ENCODE assay signal across 8 mouse cellular contexts in the genomic region with DNA sequence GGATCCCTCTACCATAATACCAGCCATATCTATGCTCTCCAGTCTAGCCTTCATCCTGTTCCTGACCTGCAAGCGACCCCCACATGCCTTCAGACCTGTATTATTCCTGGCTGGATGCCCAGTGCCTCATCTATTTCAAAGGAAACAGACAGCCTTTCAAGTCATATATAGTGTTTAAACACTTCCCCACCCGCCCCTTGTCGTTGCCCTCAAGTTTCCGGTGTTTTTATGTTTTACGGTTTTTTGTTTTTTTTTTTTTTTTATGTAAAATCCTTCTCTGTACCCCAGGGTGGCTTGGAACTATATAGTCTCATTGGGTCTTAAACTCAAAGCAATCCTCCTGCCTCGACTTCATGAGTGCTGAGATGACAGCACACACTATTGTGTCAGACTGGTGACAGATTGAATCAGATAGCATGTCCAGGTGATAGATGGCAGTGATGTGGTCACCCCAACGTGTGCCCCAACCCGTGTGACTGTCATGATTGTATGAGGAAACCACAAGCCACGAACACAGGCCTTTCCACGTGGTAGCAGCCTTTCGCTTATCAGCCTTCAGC. TPM values are rescaled to one million over a fixed set of nuclear protein-coding genes. Genes with fewer than 3 reads are reported as not detected.
A peak's percentile ranks its signal among the peaks of the same experiment; 100 is the strongest.
DNase-seq lines count a peak whose midpoint lies in the region; ATAC-seq and TF ChIP-seq lines count a peak whose summit lies in the region.

No protein-coding gene starts in this region.

- H3K4me2 ChIP-seq in forebrain, embryonic 16.5 days (ENCODE audit: low read length), result peak overlapping the region; percentile 96; the same call in 1 of the 2 replicates
- H3K4me2 ChIP-seq in stomach, postnatal 0 days (replicated peaks; ENCODE audit: low read depth), result peak overlapping the region; percentile 92; the same call in 1 of the 2 replicates

- no peak for TF ChIP-seq CTCF in stomach, postnatal 0 days (IDR thresholded peaks at IDR 0.05; ENCODE audit: low read depth)

- no peak for TF ChIP-seq EP300 in stomach, postnatal 0 days (optimal IDR thresholded peaks at IDR 0.05)

- no peak for ATAC-seq in forebrain, embryonic 16.5 days
- no peak for ATAC-seq in stomach, postnatal 0 days (ENCODE audit: low FRiP score, low TSS enrichment)

- DNase-seq in right cerebral cortex, postnatal 10 days (ENCODE audit: low spot score in 2 of 2), result peak; percentile 39 to 55
- no peak for DNase-seq in right cerebral cortex, postnatal 14 days
- DNase-seq in liver, result peak; percentile 31
- DNase-seq in stomach, postnatal 0 days (ENCODE audit: low spot score), result no peak
- DNase-seq in adrenal gland, postnatal 4 days (ENCODE audit: low spot score in 2 of 2), result no peak
- no peak for DNase-seq in layer of hippocampus, adult 18-20 months (ENCODE audit: low spot score in 2 of 2)
- DNase-seq in cerebellum, adult 9-11 months, result no peak

- no peaks in the 10 kb centered on the region for H3K27me3 ChIP-seq in forebrain, embryonic 16.5 days (replicated peaks; ENCODE audit: control insufficient read depth, insufficient read depth, low read length)
- H3K27me3 ChIP-seq in stomach, postnatal 0 days (ENCODE audit: control insufficient read depth, insufficient read depth, low read length), result no peaks in the 10 kb centered on the region

- H3K4me3 ChIP-seq in forebrain, embryonic 16.5 days (replicated peaks; ENCODE audit: low read length), result no peak overlapping the region; the same call in 1 of the 2 replicates
- no peak overlapping the region for H3K4me3 ChIP-seq in stomach, postnatal 0 days (ENCODE audit: low read depth, low read length)

- H3K9me3 ChIP-seq in forebrain, embryonic 16.5 days (ENCODE audit: control insufficient read depth, low read length), result no peaks in the 10 kb centered on the region
- H3K9me3 ChIP-seq in stomach, postnatal 0 days (ENCODE audit: control insufficient read depth, low read length), result no peaks in the 10 kb centered on the region

- H3K4me1 ChIP-seq in forebrain, embryonic 16.5 days (replicated peaks; ENCODE audit: control insufficient read depth, insufficient read depth, low read length), result peaks cover 21% of the 10 kb centered on the region
- peaks cover 2% of the 10 kb centered on the region; the same call in 1 of the 2 replicates for H3K4me1 ChIP-seq in stomach, postnatal 0 days (replicated peaks; ENCODE audit: control insufficient read depth, insufficient read depth)

- 72% methylated on average over 11 of the region's 11 CpGs for WGBS in forebrain, embryonic 16.5 days
- 41% methylated on average over 11 of the region's 11 CpGs for WGBS in stomach, postnatal 0 days

- no peaks in the 10 kb centered on the region for H3K36me3 ChIP-seq in forebrain, embryonic 16.5 days (ENCODE audit: control insufficient read depth, insufficient read depth)
- H3K36me3 ChIP-seq in stomach, postnatal 0 days (ENCODE audit: control insufficient read depth, insufficient read depth, low read length), result no peaks in the 10 kb centered on the region

- H3K27ac ChIP-seq in forebrain, embryonic 16.5 days (ENCODE audit: low read length), result no peak overlapping the region
- H3K27ac ChIP-seq in stomach, postnatal 0 days (replicated peaks), result no peak overlapping the region

- no peak overlapping the region for H3K9ac ChIP-seq in forebrain, embryonic 16.5 days (replicated peaks; ENCODE audit: low read depth, low read length)
- no peak overlapping the region for H3K9ac ChIP-seq in stomach, postnatal 0 days (ENCODE audit: low read length)

RNA-seq across cellular contexts. Expression of gene Stx1a, which starts 1.5 kb away (rescaled TPM):
- polyA plus RNA-seq in forebrain, embryonic 16.5 days (2015; fragmentation: Nextera tagmentation; extraction: Ambion mirVana), result 81.6 and 110 TPM in 2 replicates
- 5.3 TPM in 2 replicates for polyA plus RNA-seq in stomach, postnatal 0 days (2015; fragmentation: Nextera tagmentation; extraction: Ambion mirVana)
- 10 to 100 TPM; 17.5 to 20.3 TPM for total RNA-seq in adrenal gland, postnatal 4 days (2021)
- total RNA-seq in layer of hippocampus, adult 18-20 months (2021), result 10 to 100 TPM; 91.5 to 97.8 TPM

RNA-seq across cellular contexts. Expression of gene Abhd11, which starts 15.8 kb away (rescaled TPM):
- 70.6 and 78.0 TPM in 2 replicates for polyA plus RNA-seq in forebrain, embryonic 16.5 days (2015; fragmentation: Nextera tagmentation; extraction: Ambion mirVana)
- polyA plus RNA-seq in stomach, postnatal 0 days (2015; fragmentation: Nextera tagmentation; extraction: Ambion mirVana), result 56.5 and 64.0 TPM in 2 replicates
- total RNA-seq in adrenal gland, postnatal 4 days (2021), result 10 to 100 TPM; 54.9 to 55.5 TPM
- total RNA-seq in layer of hippocampus, adult 18-20 months (2021), result 10 to 100 TPM; 27.8 to 29.5 TPM

RNA-seq across cellular contexts. Expression of gene Cldn3, which starts 38.7 kb away (rescaled TPM):
- 13.0 and 13.6 TPM in 2 replicates for polyA plus RNA-seq in forebrain, embryonic 16.5 days (2015; fragmentation: Nextera tagmentation; extraction: Ambion mirVana)
- polyA plus RNA-seq in stomach, postnatal 0 days (2015; fragmentation: Nextera tagmentation; extraction: Ambion mirVana), result 15.4 and 16.2 TPM in 2 replicates
- total RNA-seq in adrenal gland, postnatal 4 days (2021), result 1 to 10 TPM; 8.6 to 9.4 TPM
- 1 to 10 TPM in 1 of 2 experiments, under 1 TPM in 1; 0.43 to 1.6 TPM for total RNA-seq in layer of hippocampus, adult 18-20 months (2021)

RNA-seq across cellular contexts. Expression of gene Dnajc30, which starts 39.3 kb away (rescaled TPM):
- 35.2 and 40.4 TPM in 2 replicates for polyA plus RNA-seq in forebrain, embryonic 16.5 days (2015; fragmentation: Nextera tagmentation; extraction: Ambion mirVana)
- 24.3 and 26.1 TPM in 2 replicates for polyA plus RNA-seq in stomach, postnatal 0 days (2015; fragmentation: Nextera tagmentation; extraction: Ambion mirVana)
- 10 to 100 TPM; 27.9 to 28.8 TPM for total RNA-seq in adrenal gland, postnatal 4 days (2021)
- 10 to 100 TPM; 40.1 to 43.4 TPM for total RNA-seq in layer of hippocampus, adult 18-20 months (2021)

RNA-seq across cellular contexts. Expression of gene Bud23, which starts 40.0 kb away (rescaled TPM):
- polyA plus RNA-seq in forebrain, embryonic 16.5 days (2015; fragmentation: Nextera tagmentation; extraction: Ambion mirVana), result 81.9 and 96.3 TPM in 2 replicates
- 46.8 and 51.9 TPM in 2 replicates for polyA plus RNA-seq in stomach, postnatal 0 days (2015; fragmentation: Nextera tagmentation; extraction: Ambion mirVana)
- 10 to 100 TPM; 49.7 to 50.1 TPM for total RNA-seq in adrenal gland, postnatal 4 days (2021)
- 10 to 100 TPM; 49.0 to 57.9 TPM for total RNA-seq in layer of hippocampus, adult 18-20 months (2021)

Comparison
In these comparisons a context has a peak if more than half of its experiments do, and no peak if none do; other contexts are left out.
1. DNase-seq: peak in right cerebral cortex, postnatal 10 days (2 of 2) and liver (single experiment); none in right cerebral cortex, postnatal 14 days (single experiment), stomach, postnatal 0 days (single experiment), adrenal gland, postnatal 4 days (0 of 2), layer of hippocampus, adult 18-20 months (0 of 2) and cerebellum, adult 9-11 months (single experiment).
2. RNA of gene Stx1a, which starts 1.5 kb away (total RNA-seq): 91.5 to 97.8 TPM in layer of hippocampus, adult 18-20 months; 17.5 to 20.3 TPM in adrenal gland, postnatal 4 days; every median in the first group is over 4 times any median in the second.